Mouse (Mus musculus) spleen, postnatal 14 days (tissue): ENCODE measurements around the gene Bean1.

ENCODE experiments used
- DNase-seq, 2 experiments: peaks; one replicate each; pipeline ENCODE4 v3.0.0; 2021 to 2022; ENCODE audit warnings: low spot score in 2 of 2

Bean1 gene

DNA sequence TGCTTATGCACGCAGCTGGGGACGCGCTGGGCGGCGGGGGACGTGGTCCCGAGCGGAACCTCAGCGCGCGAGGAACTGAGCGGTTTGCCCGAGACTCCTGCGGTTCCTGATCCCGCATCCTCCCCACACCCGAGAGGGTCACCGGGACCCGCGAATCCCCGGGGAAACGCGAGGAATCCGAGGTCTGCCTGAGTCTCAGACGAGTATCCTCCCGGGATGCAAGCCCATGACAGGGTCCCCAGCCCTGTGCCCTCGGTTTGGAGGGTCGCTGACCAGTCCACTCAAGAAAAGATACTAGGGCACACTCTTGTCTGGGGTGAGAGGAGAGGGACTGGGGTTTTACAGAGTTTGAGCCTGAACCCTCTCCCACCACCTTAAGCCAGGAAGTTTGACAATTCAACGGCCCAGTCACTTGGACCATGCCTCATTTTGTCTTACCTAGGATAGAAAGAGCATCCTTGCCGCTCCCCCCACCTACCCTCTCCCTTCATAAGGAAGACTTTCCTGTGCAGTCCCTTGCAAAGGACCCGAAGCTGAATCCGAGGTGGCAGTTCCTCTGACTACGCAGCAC lies 893 bp downstream of the Bean1 start:
- DNase-seq: no peak

GRCm38 (mm10) chr8:104172420-104172819 lies 2.2 kb downstream of the Bean1 start:
- no peak for DNase-seq

- no peak for DNase-seq
These were observed 5.7 kb downstream of the Bean1 start for GRCm38 (mm10) chr8:104175848-104176527.

GRCm38 (mm10) chr8:104177054-104177453 lies 6.8 kb downstream of the Bean1 start:
- DNase-seq: no peak

- no peak for DNase-seq
These were observed 14.7 kb downstream of the Bean1 start for GRCm38 (mm10) chr8:104184905-104185304.

DNA sequence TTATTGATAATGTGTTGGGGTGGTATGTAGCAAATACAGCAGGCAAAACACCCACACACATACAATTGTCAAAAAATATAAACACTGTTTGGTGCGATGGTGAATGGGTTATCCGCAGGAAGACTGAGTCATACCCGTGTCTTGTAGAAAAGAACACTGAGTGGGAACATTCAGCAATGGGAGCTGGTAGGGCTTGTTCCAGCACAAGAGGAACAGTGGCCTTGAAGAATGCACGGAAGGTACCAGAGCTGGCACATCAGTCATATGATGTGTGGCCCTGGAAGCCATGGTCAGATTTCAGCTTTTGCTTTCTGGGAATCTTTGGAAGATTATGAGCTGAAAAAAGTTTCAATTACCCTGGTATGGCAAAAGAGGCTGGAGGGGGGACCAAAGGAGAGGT lies 16.6 kb downstream of the Bean1 start:
- no peak for DNase-seq

DNA sequence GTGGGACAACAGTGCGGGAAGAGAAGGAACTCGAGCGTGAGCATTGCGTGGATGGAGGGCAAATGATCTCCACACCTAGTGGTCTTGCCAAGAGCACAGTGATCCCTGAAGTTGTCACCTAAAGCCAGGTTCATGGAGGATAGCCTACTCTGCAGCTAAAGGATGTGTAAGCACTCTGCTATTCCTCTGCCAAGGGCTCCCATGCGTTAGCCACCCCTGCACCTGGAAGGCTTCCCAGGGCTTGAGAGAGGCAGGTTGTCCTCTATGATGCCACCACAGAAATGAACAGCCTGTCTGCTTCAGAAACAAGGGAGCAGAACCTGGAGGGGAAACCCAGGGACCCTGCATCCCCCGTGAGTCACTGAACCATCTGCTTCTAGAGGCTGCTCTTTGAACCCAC lies 17.4 kb downstream of the Bean1 start:
- DNase-seq: no peak

GRCm38 (mm10) chr8:104188459-104188858 lies 18.2 kb downstream of the Bean1 start:
- no peak for DNase-seq

DNA sequence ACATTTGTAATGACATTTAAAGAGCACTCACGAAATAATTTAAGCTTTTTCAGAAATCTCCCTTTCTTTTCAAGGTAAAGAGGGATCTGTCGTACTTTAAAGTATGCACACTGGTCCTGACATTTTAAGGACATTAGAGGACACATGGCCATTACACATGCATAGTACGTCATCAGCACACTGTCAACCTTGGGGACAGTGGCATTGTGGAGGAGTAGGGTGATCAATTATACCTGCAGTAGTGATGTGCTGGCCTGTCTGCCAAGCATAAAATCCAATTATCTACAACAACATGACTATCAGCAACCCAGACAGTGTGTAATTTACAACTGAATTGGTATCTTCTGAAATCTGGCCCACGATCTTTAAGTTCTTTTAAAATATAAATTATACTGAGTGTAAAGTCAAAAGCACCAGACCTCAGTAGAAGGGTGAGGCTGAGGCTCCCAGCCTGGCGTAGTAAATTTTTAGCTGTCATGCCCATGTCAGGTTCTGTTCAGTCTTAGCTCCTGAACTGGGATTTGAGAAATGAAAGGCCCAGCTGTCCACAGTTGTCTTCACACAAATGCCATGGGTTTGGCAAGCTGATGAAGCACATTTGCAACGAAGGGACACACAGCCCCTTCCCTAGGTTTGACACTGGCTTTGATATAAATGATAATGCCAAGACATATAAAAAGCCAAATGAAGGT lies 20.7 kb downstream of the Bean1 start:
- no peak for DNase-seq

GRCm38 (mm10) chr8:104191496-104191895 lies 21.3 kb downstream of the Bean1 start:
- DNase-seq: no peak

GRCm38 (mm10) chr8:104199802-104200201 lies 29.6 kb downstream of the Bean1 start:
- no peak for DNase-seq

- no peak for DNase-seq
These were observed 31.4 kb downstream of the Bean1 start for GRCm38 (mm10) chr8:104201622-104202021.

DNA sequence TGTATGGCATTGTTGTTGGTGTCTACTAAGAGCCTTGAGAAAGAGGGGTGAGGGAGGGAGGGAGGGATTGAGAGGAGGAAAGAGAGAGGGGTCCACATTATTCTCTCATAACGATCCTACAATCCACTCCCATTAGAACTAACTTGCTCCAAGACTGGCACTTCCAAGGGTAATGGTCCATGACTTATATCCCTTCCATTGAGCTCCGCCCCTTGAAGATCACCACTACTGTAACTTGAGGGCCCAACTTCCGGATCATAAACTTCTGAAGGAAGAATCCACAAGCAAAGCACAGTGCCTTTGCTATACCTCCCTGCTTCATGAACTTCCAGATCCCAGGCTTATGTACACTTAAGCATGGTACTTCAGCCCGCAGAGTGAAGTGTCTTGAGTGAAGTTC lies 32.1 kb downstream of the Bean1 start:
- DNase-seq: no peak

GRCm38 (mm10) chr8:104205292-104205691 lies 35.0 kb downstream of the Bean1 start:
- no peak for DNase-seq

- DNase-seq: no peak
These were observed 47.4 kb downstream of the Bean1 start for GRCm38 (mm10) chr8:104217601-104218000.

- DNase-seq: peak; percentile 35 to 63
These were observed 48.8 kb downstream of the Bean1 start for GRCm38 (mm10) chr8:104219079-104219478.

- DNase-seq: peak; percentile 47 to 57
These were observed 49.6 kb downstream of the Bean1 start for GRCm38 (mm10) chr8:104219806-104220205.

GRCm38 (mm10) chr8:104227048-104227447 lies 56.8 kb downstream of the Bean1 start:
- DNase-seq: no peak

DNA sequence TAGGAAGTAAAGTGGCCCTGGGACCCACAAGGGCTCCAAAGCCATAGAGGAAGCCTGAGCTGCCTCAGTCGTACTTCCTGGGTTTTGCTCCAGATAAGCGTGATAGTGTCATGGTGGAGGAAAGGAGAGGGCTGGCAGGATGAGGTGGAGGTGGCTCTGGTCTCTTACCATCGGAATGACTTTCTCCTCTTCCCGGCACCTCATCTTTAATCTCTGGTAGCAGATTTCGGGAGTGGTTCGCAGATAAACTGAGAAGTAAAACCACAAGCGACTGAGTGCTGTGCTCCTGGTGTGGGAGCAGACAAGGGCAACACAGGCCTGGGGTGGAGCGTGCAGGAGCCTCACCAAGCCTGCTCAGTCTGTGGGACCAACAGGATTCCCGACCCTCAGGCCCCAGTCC lies 60.1 kb downstream of the Bean1 start:
- no peak for DNase-seq

DNA sequence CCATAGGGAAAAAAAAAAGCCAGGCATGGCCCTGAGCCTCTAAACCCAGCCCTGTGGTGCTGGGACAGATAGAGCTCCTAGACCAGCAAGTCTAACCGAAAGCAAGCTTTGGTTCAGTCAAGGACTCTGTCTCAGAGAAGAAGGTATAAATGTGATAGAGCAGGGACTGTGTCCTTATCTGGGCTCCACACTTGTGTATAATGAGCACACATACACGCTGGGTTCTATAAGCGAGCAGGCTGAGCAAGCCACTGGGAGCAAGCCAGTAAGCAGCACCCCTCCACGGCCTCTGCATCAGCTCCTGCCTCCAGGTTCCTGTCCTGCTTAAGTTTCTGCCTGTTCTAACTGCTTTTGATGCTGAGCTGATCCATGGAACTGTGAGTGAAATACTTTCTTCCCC lies 61.8 kb downstream of the Bean1 start:
- no peak for DNase-seq

DNA sequence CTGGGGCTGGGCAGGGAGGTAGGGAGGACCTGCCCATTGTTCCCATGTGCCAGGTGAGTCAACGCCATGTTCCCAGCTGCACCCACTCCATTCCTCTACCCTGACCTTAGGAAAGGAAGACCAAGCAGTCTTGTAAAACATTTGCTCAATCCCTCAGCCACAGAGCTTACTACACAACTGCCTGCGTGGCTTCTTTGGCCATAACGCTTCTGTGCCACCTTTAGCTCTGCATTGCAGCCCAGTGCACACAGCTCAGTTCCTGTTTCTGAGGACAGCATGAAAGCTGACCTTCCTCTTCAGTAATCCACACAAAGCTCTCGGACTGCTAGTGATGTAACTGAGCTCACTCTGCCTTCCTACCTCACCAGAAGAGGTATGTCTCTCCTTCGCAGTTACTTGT lies 62.7 kb downstream of the Bean1 start:
- DNase-seq: no peak

GRCm38 (mm10) chr8:104234573-104234972 lies 64.3 kb downstream of the Bean1 start:
- no peak for DNase-seq

GRCm38 (mm10) chr8:104239418-104239861 lies 69.2 kb downstream of the Bean1 start:
- no peak for DNase-seq
